Mouse (Mus musculus) neural tube, embryonic 12.5 days (tissue): ENCODE measurements at regions not wholly inside any gene's neighbourhood (a gene's known extent, or its start where the extent isn't known, plus 50 kb on each side); places are given as distances from the start of the nearest gene placed in this dataset.

ENCODE experiments used
- ATAC-seq: fragments of 200-750 bp; cut with Nextera tagmentation; 2 replicates; pipeline ENCODE4 v1.8.0; 2017; ENCODE audit warnings: low read depth, mild to moderate bottlenecking, moderate TSS enrichment, moderate library complexity; ENCODE audit not compliant: low FRiP score
- H3K27ac ChIP-seq: fragments of 300-500 bp; sonication (generic); 2 replicates; pipeline ENCODE4 v1.5.1; 2016
- H3K27me3 ChIP-seq: fragments of 300-500 bp; sonication (generic); replicated peaks from 2 replicates; pipeline ENCODE4 v1.6.1; 2016; ENCODE audit warnings: mild to moderate bottlenecking
- H3K36me3 ChIP-seq: fragments of 300-500 bp; sonication (generic); 2 replicates; pipeline ENCODE4 v1.6.1; 2016; ENCODE audit warnings: mild to moderate bottlenecking
- H3K4me1 ChIP-seq: fragments of 300-500 bp; sonication (generic); 2 replicates; pipeline ENCODE4 v1.6.1; 2016
- H3K4me2 ChIP-seq: fragments of 300-500 bp; sonication (generic); replicated peaks from 2 replicates; pipeline ENCODE4 v1.6.1; 2016; ENCODE audit warnings: mild to moderate bottlenecking
- H3K4me3 ChIP-seq: fragments of 300-500 bp; sonication (generic); 2 replicates; pipeline ENCODE4 v1.5.1; 2016
- H3K9ac ChIP-seq: fragments of 300-500 bp; sonication (generic); 2 replicates; pipeline ENCODE4 v1.6.1; 2016; ENCODE audit warnings: mild to moderate bottlenecking
- H3K9me3 ChIP-seq: fragments of 300-500 bp; sonication (generic); 2 replicates; pipeline ENCODE4 v1.6.1; 2016; ENCODE audit warnings: mild to moderate bottlenecking
- WGBS: fragments of 180-500 bp; shearing (Covaris S2); methylation state at CpG from one replicate; pipeline ENCODE4 v1.1.7; 2016; 5-methylcytosine and 5-hydroxymethylcytosine counted together

DNA sequence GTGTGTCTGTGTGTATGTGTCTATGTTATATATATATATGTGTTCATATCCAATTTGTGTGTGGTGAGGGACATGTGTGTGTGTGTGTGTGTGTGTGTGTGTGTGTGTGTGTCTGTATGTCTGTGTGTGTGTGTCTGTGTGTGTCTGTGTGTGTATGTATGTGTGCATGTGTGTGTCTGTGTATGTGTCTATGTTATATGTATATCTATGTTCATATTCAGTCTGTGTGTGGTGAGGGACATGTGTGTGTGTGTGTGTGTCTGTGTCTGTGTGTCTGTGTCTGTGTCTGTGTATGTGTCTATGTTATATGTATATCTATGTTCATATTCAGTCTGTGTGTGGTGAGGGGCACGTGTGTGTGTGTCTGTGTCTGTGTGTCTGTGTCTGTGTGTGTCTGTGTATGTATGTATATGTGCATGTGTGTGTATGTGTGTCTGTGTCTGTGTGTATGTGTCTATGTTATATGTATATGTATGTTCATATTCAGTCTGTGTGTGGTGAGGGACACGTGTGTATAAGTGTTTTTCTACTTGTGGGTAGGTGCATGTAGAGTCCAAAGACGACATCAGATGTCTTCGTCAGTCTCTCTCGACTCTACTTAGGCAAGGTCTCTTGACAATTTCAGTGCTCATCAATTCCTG, 370.5 kb upstream of the Slc7a11 start:
- no peak overlapping the region for H3K9ac ChIP-seq
- H3K27ac ChIP-seq, result no peak overlapping the region
- no peaks in the 10 kb centered on the region for H3K4me1 ChIP-seq
- no peaks in the 10 kb centered on the region for H3K36me3 ChIP-seq
- no peak overlapping the region for H3K4me2 ChIP-seq
- WGBS, result 88% methylated on average over 5 of the region's 5 CpGs
- ATAC-seq, result no peak
- H3K4me3 ChIP-seq, result no peak overlapping the region
- H3K27me3 ChIP-seq, result no peaks in the 10 kb centered on the region
- no peaks in the 10 kb centered on the region for H3K9me3 ChIP-seq

DNA sequence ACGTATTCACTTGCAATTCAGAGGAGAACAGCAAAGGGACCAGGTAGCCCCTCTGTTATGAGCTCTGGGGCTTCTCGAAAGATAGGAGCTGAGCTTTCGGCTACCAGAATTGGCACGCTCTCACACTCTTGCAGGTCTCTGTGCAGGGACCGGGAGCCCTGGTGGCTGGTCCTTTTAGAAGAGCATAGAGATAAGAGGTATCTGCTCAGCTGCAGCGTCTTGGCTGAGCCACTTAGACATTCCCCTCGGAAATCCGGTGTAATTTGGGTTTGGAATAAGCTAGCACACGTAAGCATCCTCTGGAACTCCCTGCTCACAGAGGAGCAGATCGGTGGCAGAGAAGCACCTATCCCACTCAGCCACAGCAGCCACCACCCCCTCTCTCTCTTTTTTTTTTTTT, 372.3 kb upstream of the Slc7a11 start:
- Histone ChIP-seq H3K4me1 (no peaks in the 10 kb centered on the region), H3K27ac (no peak overlapping the region), H3K36me3 (no peaks in the 10 kb centered on the region), H3K9ac (no peak overlapping the region), H3K9me3 (no peaks in the 10 kb centered on the region), H3K4me3 (no peak overlapping the region), H3K27me3 (no peaks in the 10 kb centered on the region), H3K4me2 (no peak overlapping the region)
- 87% methylated on average over 10 of the region's 10 CpGs for WGBS
- no peak for ATAC-seq

DNA sequence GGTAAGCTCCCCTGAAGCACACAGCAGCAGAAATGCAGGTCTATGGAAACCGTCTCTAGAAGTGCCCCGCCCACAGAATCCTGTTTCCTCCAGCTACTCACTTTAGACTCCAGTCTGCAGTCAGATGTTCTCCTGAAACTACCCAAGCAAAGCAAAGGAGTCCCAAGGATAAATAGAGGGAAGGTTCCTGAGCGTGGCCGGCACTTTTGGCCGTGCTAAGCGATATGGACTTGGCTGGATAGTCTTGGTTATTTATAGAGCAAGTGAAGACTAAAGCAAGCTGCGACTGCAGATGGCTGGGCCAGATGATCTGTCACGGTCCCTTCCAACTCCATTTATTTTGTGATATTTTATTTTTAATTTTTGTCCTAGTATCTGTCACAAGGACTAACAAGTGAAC, 373.1 kb upstream of the Slc7a11 start:
- no peak overlapping the region for H3K4me3 ChIP-seq
- no peak overlapping the region for H3K4me2 ChIP-seq
- H3K36me3 ChIP-seq, result no peaks in the 10 kb centered on the region
- H3K9me3 ChIP-seq, result no peaks in the 10 kb centered on the region
- WGBS, result 78% methylated on average over 8 of the region's 8 CpGs
- no peak overlapping the region for H3K9ac ChIP-seq
- no peaks in the 10 kb centered on the region for H3K4me1 ChIP-seq
- H3K27me3 ChIP-seq, result no peaks in the 10 kb centered on the region
- no peak overlapping the region for H3K27ac ChIP-seq
- ATAC-seq, result no peak

DNA sequence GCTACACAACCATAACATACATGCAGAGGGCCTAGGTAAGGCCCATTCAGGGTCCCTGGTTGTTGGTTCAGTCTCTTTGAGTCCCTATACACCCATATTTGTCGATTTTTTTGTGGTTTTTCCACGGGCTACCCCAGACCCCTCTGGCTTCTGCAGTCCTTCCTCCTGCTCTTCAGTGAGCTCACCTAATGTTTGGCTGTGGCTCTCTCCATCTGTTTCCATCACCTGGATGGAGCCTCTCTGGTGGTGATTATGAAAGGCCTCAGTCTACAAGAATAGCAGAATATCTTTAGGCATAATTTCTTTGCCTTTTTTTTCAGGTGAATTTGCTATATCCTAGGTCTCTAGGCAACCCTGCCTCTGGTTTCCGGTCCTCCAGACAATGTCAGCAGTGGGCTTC, 373.9 kb upstream of the Slc7a11 start:
- H3K4me3 ChIP-seq, result no peak overlapping the region
- no peaks in the 10 kb centered on the region for H3K4me1 ChIP-seq
- WGBS, result 82% methylated on average over 3 of the region's 3 CpGs
- no peaks in the 10 kb centered on the region for H3K27me3 ChIP-seq
- H3K9ac ChIP-seq, result no peak overlapping the region
- H3K4me2 ChIP-seq, result no peak overlapping the region
- H3K9me3 ChIP-seq, result no peaks in the 10 kb centered on the region
- no peak overlapping the region for H3K27ac ChIP-seq
- no peaks in the 10 kb centered on the region for H3K36me3 ChIP-seq
- ATAC-seq, result no peak

DNA sequence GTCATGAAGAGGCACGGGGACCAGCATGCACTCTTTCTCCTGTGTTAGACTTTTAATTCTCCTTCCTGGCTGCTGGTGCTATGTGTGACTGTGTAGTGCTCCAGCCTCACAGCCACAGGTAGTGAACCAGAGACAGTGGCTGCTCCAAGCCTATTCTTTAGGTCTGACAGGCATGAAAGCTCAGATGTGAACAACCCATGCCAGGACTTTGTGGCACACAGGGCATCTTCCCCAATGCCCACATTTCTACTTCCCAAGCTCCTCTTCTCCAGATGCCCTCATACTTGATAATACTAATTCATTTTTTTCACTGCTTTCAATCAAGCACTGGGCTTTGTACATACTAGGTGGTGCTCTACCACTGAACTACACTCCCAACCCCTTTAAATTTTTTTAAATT, 377.4 kb upstream of the Slc7a11 start:
- Histone ChIP-seq H3K9ac (no peak overlapping the region), H3K27ac (no peak overlapping the region), H3K27me3 (no peaks in the 10 kb centered on the region), H3K4me2 (no peak overlapping the region), H3K4me1 (no peaks in the 10 kb centered on the region), H3K4me3 (no peak overlapping the region), H3K9me3 (no peaks in the 10 kb centered on the region), H3K36me3 (no peaks in the 10 kb centered on the region)
- ATAC-seq, result no peak
- 85% methylated on average over 1 of the region's 1 CpGs for WGBS

DNA sequence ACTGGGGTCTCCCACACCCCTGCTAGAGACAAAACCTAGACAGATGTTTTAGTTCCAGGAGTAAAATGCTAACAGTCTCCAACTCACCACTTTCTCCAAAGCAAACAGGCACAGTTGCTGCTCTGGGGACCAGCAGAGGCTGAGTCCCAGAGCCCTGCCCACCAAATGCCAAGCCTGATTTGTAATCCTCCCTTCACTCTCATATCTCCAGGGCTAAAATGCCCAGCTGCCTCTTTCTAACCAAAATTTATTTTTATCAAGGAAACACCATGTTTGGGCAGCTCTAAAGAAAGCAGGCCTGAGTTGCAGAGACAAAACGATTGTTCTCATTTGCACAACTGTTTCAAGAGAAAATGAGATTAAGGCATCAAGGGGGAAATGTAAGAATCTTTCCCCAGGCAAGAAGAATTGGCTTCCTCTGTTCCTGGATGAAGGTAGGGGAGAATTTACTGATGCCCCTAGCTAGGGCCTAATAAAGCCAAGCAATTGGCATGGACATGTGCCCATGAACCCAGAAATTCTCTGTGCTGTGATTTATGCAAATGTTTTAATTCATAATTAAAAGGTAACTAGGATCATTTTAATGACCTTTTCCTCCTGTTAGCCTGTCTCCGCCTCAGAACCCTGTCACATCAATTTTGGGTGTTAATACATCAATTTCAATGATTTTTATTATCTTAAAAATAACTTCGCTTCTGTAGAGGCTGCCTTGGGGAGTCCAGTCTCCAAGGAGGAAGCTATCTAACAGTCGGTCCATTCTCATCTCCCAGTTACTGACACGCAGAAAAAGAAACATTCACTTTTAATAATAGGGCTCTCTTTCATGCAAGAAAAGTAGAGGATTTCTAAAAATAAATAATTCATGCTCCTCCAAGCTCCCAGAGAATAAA, 382.4 kb upstream of the Slc7a11 start:
- Histone ChIP-seq H3K9me3 (no peaks in the 10 kb centered on the region), H3K27me3 (no peaks in the 10 kb centered on the region), H3K27ac (no peak overlapping the region), H3K4me1 (no peaks in the 10 kb centered on the region), H3K9ac (no peak overlapping the region), H3K4me2 (no peak overlapping the region), H3K4me3 (no peak overlapping the region), H3K36me3 (no peaks in the 10 kb centered on the region)
- 76% methylated on average over 5 of the region's 5 CpGs for WGBS
- ATAC-seq, result no peak

DNA sequence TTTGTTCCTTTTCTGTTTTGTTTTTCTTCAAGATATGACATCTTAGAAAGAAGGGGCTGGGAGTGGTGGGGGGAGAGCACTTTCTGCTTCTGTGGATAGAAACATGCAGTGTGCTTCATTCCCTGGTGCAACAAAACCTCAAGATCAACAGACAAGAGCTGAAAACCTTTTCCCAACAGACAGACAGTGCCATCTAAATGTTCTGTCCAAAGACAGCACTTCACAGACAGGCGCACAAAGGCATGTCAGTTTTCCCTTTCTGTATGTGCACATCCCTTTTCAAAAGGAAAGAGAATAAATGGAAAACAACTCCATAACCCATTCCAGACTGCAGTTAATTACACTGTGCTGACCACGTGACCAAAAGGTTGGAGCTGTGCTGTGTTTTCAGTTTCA, 383.0 kb upstream of the Slc7a11 start:
- ATAC-seq, result no peak
- H3K27me3 ChIP-seq, result no peaks in the 10 kb centered on the region
- no peaks in the 10 kb centered on the region for H3K4me1 ChIP-seq
- no peak overlapping the region for H3K4me3 ChIP-seq
- no peaks in the 10 kb centered on the region for H3K36me3 ChIP-seq
- no peaks in the 10 kb centered on the region for H3K9me3 ChIP-seq
- H3K4me2 ChIP-seq, result no peak overlapping the region
- no peak overlapping the region for H3K9ac ChIP-seq
- H3K27ac ChIP-seq, result no peak overlapping the region
- 76% methylated on average over 2 of the region's 2 CpGs for WGBS

DNA sequence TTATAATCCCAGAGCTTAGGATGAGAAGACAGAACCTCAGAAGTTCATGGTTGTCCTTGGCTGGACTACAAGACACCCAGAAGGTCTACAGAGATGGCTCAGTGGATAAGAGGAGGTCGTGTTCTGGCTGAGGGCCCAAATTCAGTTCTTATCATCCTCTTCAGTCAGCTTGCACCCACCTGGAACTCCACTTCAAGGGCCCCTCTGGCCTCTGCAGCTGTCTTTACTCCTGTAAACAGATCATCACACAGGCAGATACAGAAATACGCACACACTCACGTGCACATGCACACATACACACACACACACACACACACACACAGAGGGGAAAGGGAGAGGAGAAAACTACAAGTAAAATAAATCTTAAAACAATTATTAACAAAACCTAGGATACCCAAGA, 385.8 kb upstream of the Slc7a11 start:
- Histone ChIP-seq H3K4me2 (no peak overlapping the region), H3K4me1 (no peaks in the 10 kb centered on the region), H3K27ac (no peak overlapping the region), H3K9me3 (no peaks in the 10 kb centered on the region), H3K36me3 (no peaks in the 10 kb centered on the region), H3K4me3 (no peak overlapping the region), H3K9ac (no peak overlapping the region), H3K27me3 (no peaks in the 10 kb centered on the region)
- 92% methylated on average over 3 of the region's 3 CpGs for WGBS
- no peak for ATAC-seq

DNA sequence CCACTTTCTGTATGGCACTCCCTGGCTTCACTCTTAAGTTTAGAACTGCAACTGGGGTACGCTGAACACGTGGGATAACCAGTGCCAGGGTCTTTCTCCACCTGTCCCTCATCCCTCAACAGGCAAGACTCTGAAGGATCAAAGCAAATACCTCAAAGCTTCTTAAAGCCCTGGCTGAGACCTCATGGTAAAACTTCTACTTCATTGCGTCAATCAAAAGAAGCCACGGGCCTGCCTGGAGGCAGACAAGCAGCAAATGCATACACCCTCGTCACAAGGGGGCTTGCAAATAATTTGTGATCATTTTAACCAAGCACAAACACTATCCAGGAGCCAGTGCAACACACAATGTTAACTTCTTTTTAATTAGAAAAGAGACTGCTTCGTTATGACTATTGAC, 387.0 kb upstream of the Slc7a11 start:
- Histone ChIP-seq H3K9me3 (no peaks in the 10 kb centered on the region), H3K9ac (no peak overlapping the region), H3K4me2 (no peak overlapping the region), H3K36me3 (no peaks in the 10 kb centered on the region), H3K4me1 (no peaks in the 10 kb centered on the region), H3K27ac (no peak overlapping the region), H3K4me3 (no peak overlapping the region), H3K27me3 (no peaks in the 10 kb centered on the region)
- no peak for ATAC-seq
- WGBS, result 84% methylated on average over 6 of the region's 6 CpGs

DNA sequence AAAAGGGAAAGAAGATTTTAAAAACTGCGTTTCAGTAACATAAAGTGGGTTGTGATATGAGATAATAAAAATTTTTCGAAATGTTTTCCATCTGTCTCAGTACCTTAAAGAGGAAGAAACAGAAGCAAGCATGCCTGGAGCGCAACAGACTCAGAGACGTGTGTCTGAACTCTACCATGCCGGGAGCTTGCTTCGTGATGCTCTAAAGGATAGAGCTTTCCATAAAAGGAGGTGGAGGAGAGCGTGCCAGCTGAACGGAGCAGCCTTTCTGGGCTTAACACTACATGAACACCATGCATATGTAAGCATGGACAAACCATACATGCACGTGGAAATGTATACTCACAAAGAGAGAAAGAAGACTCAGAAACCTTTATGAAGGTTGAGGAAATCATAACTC, 387.5 kb upstream of the Slc7a11 start:
- Histone ChIP-seq H3K4me1 (no peaks in the 10 kb centered on the region), H3K36me3 (no peaks in the 10 kb centered on the region), H3K27ac (no peak overlapping the region), H3K9ac (no peak overlapping the region), H3K9me3 (no peaks in the 10 kb centered on the region), H3K4me2 (no peak overlapping the region), H3K4me3 (no peak overlapping the region), H3K27me3 (no peaks in the 10 kb centered on the region)
- WGBS, result 89% methylated on average over 9 of the region's 9 CpGs
- no peak for ATAC-seq

DNA sequence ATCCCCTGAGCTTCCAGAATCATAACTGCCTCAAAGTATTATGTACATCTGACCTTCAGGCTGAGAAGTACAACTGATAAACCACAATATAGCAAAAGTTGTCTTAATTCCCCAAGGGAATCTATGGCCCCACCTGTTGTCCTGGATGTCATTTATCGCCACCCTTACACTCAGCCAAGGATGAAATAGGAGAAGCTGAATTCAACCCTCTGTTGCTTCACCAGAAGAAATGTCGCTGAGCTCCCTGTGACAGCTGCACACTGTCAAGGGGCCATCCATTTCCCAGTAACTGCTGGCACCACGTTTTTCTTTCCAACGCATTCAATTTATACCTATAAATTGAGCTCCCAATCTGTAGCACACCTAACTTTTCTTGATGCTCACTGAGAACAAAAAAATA, 382.0 kb upstream of the Noct start:
- H3K9me3 ChIP-seq, result no peaks in the 10 kb centered on the region
- H3K4me1 ChIP-seq, result no peaks in the 10 kb centered on the region
- no peak overlapping the region for H3K4me3 ChIP-seq
- no peaks in the 10 kb centered on the region for H3K27me3 ChIP-seq
- H3K36me3 ChIP-seq, result no peaks in the 10 kb centered on the region
- no peak overlapping the region for H3K9ac ChIP-seq
- no peak for ATAC-seq
- no peak overlapping the region for H3K4me2 ChIP-seq
- H3K27ac ChIP-seq, result no peak overlapping the region
- WGBS, result 71% methylated on average over 4 of the region's 4 CpGs

DNA sequence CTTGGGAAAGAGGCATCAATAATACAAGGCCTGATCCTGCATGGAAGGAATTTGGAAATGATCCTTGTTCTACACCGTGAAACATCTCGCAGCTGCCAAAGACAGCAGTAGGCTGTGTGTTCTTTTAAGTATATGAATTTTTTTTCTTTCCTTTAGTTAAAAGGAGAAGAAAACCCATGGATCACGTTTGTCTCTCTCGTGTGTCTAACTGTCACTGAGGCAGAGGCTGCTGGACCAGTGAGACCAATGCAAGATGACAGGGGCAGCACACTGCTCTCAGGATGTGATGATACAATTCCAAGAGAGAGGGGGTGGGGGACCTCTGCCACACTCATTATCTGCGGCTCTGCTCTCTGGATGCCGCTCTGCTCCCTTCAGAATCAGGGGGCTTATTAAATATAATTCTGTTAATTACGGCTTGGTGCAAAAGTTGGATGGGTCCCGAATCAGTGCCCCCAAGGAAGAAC, 379.4 kb upstream of the Noct start:
- Histone ChIP-seq H3K4me2 (no peak overlapping the region), H3K9ac (no peak overlapping the region), H3K27ac (no peak overlapping the region), H3K27me3 (no peaks in the 10 kb centered on the region), H3K9me3 (no peaks in the 10 kb centered on the region), H3K36me3 (no peaks in the 10 kb centered on the region), H3K4me1 (no peaks in the 10 kb centered on the region), H3K4me3 (no peak overlapping the region)
- 79% methylated on average over 8 of the region's 8 CpGs for WGBS
- ATAC-seq, result no peak

DNA sequence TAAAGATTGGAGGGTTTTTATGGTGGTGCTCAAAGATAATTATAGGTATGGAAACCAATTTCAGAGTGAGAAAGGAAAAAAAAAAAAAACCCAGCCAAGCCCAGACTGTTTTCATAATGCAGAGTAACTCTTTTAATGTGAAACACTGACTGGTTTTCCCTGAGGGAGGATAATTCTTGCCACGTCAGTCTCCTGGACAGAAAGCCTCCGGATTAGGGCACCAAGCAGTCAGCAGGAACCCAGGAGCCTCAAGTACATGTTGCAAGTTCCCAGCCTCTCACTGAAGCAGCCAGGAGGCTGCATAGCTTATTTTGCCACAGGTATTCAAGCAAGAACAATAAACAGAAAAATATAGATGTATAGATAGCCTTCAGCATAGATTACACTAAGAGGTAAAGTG, 378.9 kb upstream of the Noct start:
- whole genome bisulfite sequencing, result 52% methylated on average over 2 of the region's 2 CpGs
- H3K27me3 ChIP-seq, result no peaks in the 10 kb centered on the region
- H3K9me3 ChIP-seq, result no peaks in the 10 kb centered on the region
- H3K9ac ChIP-seq, result no peak overlapping the region
- H3K36me3 ChIP-seq, result no peaks in the 10 kb centered on the region
- H3K27ac ChIP-seq, result no peak overlapping the region
- no peak for ATAC-seq
- H3K4me2 ChIP-seq, result no peak overlapping the region
- no peaks in the 10 kb centered on the region for H3K4me1 ChIP-seq
- H3K4me3 ChIP-seq, result no peak overlapping the region
